Mouse (Mus musculus) CD4-positive naive resting alpha-beta T cell, adult 57 days (primary cell): ENCODE measurements around the gene Zbtb37. TPM values are rescaled to one million over a fixed set of nuclear protein-coding genes. Genes with fewer than 3 reads are reported as not detected.

ENCODE experiments used
- total RNA-seq: library from RNA; stranded (reverse); gene quantifications from one replicate; pipeline ENCODE4 v1.2.4, GENCODE M21; 2023

The Zbtb37 gene
- 29.9 TPM for total RNA-seq

DNA sequence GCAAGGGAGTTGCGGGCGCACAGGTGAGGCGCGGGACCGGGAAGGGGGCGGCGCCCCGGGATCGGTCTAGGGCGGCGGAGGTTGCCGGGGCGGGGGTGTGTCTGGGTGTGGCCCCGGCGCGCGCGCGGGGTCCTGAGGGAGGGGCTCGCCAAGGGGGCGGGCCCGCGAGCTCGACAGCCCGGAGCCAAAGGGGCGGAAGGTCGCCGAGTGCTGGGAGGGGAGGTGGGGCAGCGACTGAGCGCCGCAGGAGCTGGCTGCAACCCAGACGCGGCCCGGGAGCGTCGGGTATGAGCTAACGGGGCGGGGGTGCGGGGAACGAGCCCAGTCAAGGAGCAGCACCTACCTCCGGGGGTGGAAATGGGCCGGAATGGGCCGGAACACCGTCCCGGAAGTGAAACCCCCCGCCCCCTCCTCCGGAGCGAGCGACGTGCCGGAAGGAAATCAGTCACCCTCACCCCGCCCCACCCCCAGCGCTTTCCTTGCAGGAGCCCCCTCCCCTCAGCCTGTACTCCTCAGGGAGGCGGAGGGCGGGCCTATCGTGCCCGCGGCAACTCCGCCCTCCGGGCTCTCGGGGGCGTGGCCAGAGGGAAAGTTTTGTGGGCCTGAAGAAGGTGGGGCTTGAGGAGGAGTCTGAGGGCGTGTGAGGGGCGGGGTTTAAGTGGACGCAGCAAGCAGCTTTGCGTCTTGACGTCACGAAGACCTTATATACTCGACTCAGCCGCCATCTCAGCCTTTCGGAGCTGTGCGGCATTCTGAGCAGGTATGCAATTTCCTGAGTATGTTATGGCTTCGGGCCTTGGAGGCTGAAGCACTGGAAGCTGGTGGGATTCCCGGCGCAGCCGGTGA, at the start of gene Zbtb37:
Gene Zbtb37, minus strand, starts transcription at position 415 of the 846 bp plus-strand sequence.

DNA sequence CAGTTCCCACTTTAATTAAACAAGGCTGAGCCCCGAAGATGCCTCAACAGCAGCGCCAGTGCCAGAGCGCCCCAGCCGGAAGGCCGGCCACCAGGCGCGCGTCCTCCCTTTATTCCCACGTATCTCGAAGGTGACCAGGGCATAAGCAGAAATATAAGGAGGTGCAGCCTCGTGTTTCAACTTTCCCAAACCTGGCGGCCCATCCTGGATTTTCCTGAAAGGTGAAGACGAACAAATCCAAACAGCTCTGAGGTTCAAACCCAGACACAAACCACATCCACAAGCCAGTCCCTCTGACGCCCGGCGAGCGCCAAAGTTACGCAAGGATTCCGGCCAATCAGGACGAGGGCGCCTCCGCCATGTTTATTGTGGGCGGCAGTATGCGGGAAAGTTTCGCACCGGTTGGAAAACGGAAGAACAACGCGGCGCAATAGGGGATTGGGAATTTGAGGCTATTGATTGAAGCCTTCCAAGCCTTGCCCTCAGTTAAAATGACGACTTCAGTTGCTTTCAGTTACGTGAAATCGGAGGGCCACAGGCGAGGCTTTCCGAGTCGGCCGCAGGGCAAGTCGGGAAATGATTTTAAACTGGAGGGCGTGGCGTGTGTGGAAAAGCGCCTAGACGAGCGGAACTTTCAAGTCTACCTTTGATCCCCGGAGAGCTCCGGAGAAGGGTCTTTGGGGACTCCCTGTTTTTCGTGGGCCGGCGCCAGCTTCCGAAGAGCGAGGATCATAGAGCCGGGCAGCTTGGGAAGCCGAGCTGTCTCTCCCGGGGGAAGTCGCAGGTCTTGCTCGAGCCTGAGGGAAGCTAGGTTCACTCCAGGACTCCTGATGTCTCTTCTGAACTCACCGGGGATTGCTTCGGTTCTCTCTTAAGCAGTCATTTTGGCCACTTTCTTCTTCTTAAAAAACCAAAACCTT, 36.0 kb upstream of the Zbtb37 start, which contains the start of the genes Dars2 and Cenpl:
Gene Dars2, minus strand, starts transcription at position 307 of the 920 bp plus-strand sequence.
Gene Cenpl, plus strand, starts transcription at position 362 of the 920 bp plus-strand sequence.

DNA sequence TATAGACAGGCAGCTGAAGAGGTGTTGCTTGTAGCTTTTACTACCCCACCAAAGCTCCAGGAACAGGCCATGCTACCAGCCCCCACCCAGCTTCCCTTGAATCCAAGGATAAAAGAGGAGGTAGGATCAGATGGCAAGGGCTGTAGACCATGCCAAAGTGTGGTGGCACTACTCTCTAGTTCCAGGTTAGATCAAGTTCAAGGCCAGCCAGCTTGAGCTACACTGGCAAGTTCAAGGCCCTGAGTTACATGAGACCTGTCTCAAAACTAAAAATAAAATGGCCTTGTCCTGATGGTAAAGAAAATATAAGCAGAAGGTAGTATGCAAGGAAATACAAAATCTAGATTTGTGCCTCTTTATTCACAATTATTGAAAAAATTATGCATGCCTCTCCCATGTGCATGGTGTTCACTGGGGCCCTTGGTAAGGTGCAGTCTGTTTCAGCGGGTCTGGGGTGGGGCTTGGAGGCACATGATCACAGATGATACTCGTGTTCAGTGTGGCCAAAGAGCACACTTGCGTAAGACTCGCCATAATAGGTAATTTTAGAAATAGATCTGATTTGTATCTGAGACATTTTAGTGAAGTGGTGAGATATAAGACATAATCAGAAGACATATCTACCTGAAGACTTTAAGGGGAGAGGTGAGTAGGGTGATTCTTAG, 56.4 kb downstream of the Zbtb37 start, which contains the start of gene Serpinc1:
Gene Serpinc1, plus strand, starts transcription at position 515 of the 665 bp plus-strand sequence.

Other genes starting within 250 kb of the Zbtb37 start
- gene Rabgap1l, start 241.6 kb downstream of the Zbtb37 start, total RNA-seq, result 192 TPM
- gene Rc3h1, start 128.4 kb downstream of the Zbtb37 start, total RNA-seq, result 81.4 TPM
- gene Serpinc1, start 56.3 kb downstream of the Zbtb37 start, total RNA-seq, result 5.1 TPM
- gene Dars2, start 35.8 kb upstream of the Zbtb37 start, total RNA-seq, result 12.9 TPM
- 12.5 TPM for gene Cenpl, start 35.9 kb upstream of the Zbtb37 start, total RNA-seq
- gene Klhl20, start 96.7 kb upstream of the Zbtb37 start, total RNA-seq, result 22.7 TPM
- not detected for gene Ankrd45, start 107.8 kb upstream of the Zbtb37 start, total RNA-seq
- not detected for gene Tex50, start 124.5 kb upstream of the Zbtb37 start, total RNA-seq
- gene Prdx6, start 216.4 kb upstream of the Zbtb37 start, total RNA-seq, result 410 TPM